Mouse (Mus musculus) heart, adult 18-20 months (tissue): ENCODE measurements around the gene Apom. TPM values are rescaled to one million over a fixed set of nuclear protein-coding genes. Genes with fewer than 3 reads are reported as not detected.
"Not testable (repeated sequence)": the region's sequence is repeated elsewhere in the genome, so short reads cannot be mapped to it uniquely, and the experiment has no call there.

Source experiments
- DNase-seq, 2 experiments: peaks; one replicate each; pipeline ENCODE4 v3.0.0; 2021 to 2022; ENCODE audit warnings: mixed read lengths in 1 of 2
- total RNA-seq, 2 experiments: library from RNA; stranded (reverse); gene quantifications; 2 replicates each; pipeline ENCODE4 v1.2.3; 2021

Apom gene
- total RNA-seq, 2 experiments from 2014 or later, result not detected

DNA sequence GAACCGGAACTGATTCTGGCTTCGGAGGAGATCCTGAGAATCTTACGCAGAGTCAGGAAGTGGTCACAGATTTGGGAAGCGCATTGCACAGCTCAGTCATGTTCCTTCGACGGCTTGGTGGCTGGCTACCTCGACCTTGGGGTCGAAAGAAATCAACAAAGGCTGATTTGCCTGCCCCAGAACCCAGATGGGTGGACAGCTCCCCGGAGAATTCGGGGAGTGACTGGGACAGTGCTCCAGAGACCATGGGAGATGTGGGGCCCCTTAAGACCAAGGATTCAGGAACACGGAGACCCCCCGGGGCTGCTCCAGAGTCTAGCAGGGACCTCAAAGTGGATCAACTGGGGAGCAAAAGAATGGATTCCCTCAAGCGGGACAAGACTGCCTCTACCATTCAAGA is 4.8 kb downstream of the Apom start:
- DNase-seq, result peak in 1 of 2 experiments; percentile 28

- DNase-seq, result peak; percentile 85 to 87
Measured at GRCm38 (mm10) chr17:35126206-35126611, 5.6 kb downstream of the Apom start, which contains the start of gene D17H6S53E. Gene D17H6S53E (plus strand): TSS chr17:35126373.

GRCm38 (mm10) chr17:35125578-35125977 is 6.3 kb downstream of the Apom start:
- DNase-seq, result no peak

GRCm38 (mm10) chr17:35125081-35125480 is 6.8 kb downstream of the Apom start:
- DNase-seq, result no peak

DNA sequence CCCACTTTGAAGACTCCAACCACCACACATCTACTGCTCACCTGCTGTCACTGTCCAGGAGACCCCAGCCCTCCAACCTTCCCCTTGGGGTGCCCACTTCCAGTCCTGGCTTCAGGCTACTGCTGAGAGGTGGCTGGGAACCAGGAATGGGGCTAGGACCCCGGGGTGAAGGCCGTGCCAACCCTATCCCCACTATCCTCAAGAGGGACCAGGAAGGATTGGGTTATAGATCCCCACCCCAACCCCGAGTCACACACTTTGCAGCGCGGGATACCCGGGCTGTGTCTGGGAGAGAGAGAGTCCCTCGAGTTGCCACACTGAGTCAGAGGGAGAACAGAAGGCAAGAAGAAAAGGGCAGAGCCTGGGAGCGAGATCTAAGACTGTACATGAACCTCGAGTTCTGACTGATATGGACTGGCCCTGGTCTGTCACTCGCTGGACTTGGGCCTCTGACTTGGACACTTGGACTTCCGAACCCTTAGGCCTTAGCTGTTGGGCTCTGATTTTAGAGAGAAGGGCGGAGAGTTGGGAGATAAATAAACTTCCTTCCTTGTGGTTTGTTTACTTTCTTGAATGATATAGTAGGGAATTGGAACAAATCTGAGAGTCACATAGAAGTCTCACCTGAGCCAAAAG is 7.5 kb downstream of the Apom start:
- DNase-seq, result not testable (repeated sequence)

GRCm38 (mm10) chr17:35123287-35123686 is 8.6 kb downstream of the Apom start:
- not testable (repeated sequence) for DNase-seq

DNA sequence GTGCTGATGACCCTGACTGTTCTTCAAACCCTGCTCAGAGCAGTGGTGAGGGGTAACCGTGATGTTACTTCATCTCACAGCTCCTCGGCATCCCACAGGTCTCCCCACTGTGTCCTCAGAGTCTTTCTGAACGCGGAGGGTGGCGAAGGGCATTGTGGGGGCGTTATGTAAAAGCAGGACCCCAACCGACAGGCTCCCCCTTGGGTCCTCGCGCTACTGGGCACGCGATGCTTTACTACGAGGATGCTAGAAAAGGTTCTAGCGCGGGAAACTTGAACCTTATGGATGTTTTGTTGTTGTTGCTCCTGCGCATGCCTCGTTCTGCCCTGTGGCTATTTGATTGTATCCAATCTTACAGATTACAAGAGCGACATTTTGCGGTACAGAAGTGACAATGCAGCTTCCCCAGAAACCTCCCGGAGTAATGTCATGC is 10.0 kb downstream of the Apom start, which contains the start of gene Csnk2b:
Csnk2b (minus strand) TSS at position 183 of the 433 bp plus-strand sequence.
- DNase-seq, result peak; percentile 39 to 53

GRCm38 (mm10) chr17:35121143-35121799 is 10.6 kb downstream of the Apom start, which contains the start of gene Gpank1:
Gene Gpank1 (plus strand): TSS chr17:35121455.
- peak; percentile 98 to 99 for DNase-seq

DNA sequence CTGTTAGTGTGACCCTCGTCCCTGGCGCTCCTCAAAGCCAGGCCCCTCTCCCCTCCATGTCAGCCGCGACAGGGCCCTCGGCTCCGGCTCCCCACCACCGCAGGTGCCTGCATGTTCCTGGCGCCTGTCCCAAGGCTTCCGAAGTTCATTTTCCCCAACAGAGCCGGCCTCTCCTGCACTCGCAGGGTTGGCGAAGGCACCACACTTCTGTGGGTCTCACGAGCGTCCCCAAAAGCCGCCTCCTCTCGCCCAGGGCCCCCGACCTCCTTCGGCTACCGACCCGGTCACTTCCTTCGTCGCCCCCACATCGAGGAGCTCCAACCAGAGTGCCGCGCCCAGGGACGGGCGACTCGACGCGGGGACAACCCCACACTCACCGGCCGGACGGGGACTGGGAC is 11.1 kb downstream of the Apom start:
- no peak for DNase-seq

DNA sequence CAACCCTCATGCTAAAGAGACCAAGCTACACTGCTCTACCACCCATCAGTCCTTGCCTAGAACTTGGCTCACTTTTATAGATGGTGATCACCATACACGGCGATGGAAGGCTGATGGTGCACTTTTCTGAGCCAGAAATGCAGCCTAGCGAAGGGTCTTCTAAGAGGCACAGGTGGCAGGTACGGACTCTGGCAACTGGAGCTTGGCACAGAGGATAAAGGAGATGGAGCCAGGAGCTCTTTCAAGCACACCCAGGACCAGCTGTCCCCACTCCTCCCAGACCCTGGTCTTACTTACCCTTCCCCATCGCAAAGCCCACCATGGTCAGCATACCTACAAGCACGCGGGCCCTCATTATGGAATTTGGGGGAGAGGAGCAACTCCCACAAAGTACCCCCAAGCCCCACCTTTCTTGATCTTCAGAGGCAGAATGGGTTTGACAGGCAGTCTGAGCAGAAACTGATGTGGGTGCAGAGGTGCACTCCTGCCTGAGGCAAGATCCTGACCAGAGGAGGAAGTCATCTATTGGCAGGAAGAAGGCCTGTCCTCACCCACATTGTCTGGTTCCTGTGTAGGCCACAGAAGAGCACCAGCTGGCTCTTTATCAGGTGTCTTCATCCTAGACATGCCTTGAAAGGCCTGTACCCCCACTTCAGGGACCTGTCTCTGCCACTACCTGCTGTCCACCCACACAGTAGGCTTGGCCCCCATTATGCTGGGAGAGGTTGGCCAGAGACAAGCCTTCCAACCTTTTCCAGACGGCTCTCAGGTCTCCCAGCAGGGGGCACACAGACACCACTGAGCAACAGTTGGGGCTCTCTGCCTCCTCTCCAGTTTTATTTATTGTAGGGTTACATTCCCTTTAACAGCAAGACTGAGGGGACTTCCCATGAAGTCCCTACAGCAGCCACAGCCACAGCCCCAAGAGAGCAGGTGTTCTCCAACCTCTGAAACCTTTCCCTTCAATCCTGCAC is 16.5 kb downstream of the Apom start, which contains the start of gene Ly6g5b:
Ly6g5b (minus strand) TSS at position 383 of the 974 bp plus-strand sequence.
- no peak for DNase-seq

DNA sequence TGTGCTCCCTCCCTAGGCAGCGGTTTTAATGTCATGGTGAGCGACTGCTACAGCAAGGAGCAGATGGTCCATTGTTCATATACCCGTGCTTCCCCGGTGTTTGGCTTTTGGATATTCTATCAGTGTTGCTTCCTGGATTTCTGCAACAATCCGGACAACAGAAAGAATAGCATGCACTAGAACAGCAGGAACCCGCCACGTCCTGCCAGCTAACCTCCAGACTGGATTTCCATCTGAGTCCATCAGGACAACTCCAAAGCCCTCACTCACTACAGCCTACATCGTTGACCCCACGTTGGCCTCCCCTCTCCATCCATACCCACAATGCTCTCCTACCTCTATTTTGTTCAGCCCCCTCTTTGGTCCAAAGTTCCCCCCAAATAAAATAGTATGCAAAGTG is 20.1 kb downstream of the Apom start:
- no peak for DNase-seq

DNA sequence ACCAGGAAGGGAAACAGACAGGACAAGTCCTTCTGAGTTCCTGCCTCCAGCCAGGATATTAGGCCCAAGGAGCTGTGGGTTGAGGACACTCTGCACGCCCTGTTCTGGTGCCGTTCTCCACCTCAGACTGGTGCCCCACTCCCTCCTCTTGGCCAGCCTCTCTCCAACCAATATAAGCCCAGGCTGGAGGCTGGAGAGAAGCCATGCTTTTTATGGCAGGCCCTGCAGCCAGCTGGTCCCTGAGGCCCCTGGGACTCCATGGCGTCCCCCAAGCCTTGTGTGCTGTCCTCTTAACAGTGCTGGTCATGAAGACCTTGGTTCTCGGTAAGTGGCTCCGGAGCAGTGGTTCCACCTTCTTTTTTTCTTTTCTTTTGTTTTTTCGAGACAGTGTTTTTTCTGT is 23.8 kb downstream of the Apom start, which contains the start of gene Ly6g5c:
Ly6g5c (plus strand) TSS at position 183 of the 400 bp plus-strand sequence.
- DNase-seq, result no peak

DNA sequence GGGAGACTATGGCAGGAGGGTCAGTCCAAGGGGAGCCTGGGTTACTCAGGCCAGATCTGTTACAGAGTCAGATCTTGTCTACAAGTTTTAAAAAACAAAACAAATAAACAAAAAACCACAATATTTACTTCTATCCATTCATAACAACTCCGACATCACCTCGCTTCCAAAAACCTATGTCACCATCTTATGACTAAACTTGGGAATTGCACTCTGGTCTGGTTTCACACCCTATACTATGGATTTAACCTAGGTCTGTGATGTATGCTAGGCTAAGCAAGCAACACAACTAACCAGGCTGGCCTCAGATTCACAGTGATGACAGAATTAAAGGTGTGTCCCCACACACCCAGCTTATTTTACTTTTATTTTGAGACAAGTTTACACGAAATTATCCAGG is 25.3 kb downstream of the Apom start:
- DNase-seq, result no peak

DNA sequence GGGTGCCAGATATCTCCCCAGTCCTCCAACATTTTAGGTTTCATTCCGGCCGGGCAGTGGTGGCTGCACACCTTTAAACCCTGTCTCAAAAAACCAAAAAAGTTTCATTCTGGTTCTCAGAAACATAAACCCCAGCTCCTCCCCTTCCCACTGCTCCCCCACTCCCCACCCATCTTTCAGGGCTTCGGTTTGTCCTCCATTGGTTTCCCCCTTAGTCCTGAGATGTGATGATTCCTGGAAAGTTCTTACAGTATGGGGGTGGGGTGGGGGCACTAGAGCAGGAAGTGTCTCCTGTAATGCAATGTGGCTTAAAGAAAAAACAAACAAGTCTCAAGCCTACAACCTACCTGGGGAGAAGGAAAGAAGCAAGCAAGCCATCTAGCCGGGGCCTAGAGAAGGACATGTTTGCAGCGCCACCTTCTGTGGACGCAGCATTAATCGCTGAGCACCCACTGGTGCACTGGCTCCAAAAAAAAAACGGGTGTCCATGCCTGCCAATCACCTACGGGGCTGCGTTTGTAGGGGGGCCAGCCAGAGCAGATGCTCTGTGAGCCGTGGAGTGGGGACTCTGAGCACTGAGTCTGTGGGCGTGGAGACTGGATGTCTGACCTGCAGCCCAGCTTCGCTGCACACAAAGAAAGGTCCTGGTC is 26.0 kb downstream of the Apom start:
- DNase-seq, result peak; percentile 33 to 37

GRCm38 (mm10) chr17:35104754-35105153 is 27.1 kb downstream of the Apom start:
- DNase-seq, result no peak

- DNase-seq, result no peak
Measured at GRCm38 (mm10) chr17:35104079-35104478, 27.8 kb downstream of the Apom start.

DNA sequence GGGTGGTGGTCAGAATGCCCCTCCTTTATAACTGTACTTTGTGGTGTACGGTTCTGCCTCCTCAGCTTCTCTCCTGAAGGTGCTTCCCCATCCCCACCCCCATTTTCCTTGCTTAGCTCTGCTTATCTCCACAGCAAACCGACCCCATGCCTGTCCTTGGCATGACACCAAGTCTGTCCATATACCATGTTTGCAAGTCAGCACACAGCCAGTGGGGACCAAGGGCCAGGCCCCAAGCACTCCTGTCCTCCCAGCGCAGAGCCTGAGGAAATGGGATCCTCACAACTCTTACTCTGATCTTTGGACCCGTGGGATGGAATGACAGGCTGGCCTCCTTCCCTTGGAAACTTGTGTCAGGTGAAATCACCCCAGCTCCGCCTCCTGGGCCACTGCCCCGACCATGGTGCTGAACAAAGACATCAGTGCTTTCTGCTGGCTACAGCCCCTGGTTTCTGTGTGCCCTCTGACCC is 28.6 kb downstream of the Apom start:
- DNase-seq, result no peak

DNA sequence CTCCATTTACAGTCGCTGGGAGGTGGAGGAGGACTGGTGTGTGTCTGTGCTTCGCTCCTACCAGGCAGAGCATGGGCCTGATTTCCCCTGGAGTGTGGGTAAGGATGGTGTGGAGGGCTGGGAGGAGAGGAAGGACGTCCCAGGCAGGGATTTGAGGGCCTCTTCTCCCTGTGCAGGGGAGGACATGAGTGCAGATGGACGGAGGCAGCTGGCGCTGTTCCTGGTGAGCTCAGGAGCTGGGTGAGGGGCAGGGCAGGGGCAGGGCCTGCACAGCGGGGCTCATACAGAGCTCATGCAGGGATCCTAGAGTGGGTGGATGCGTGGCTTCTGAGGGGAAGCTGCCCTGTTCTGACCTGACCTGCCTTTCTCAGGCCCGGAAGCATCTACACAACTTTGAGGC is 29.6 kb downstream of the Apom start:
- DNase-seq, result no peak

DNA sequence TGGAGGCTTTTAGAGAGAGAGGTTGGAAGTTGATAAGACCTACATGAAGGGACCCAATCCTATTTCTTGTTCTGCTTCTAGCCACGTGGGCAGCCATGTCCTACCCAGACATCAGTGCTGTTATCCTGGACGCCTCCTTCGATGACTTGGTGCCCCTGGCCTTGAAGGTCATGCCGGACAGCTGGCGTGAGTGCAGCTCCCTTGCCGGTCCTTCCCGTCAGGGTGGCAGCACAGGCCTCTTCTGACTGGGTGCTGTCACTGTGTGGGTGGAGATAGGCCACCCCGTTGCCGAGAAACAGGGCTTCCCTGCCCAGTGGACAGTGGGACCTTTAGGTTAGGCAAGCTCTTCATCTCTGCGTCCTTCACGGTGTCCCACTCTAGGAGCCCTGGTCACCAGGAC is 30.7 kb downstream of the Apom start:
- DNase-seq, result no peak

GRCm38 (mm10) chr17:35100196-35100765 is 31.6 kb downstream of the Apom start:
- no peak for DNase-seq

DNA sequence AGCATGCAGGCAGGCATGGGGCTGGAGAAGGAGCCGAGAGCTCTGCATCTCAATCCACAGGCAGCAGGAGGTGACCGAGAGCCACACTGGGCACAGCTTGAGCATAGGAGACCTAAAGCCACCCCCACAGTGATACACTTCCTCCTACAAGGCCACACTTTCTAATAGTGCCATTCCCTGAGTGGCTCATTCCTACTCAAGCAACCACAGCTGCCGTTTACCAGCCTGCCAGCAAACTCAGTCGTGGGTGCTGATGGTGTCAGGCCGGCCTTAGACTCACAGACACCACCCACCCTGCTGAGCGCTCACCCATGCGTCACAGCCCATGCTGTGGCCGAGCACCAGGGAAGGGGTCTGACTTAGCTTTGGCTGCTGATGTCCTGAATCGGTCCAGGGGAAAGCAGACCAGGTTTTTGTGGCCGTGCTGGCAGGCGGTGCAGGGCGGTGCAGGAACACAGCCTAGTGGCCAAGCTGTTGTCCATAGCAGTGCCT is 34.6 kb downstream of the Apom start:
- DNase-seq, result no peak
